Mouse (Mus musculus) olfactory bulb, adult 2 months (tissue): ENCODE measurements around the gene Adamtsl5. TPM values are rescaled to one million over a fixed set of nuclear protein-coding genes. Genes with fewer than 3 reads are reported as not detected.
A peak's percentile ranks its signal among the peaks of the same experiment; 100 is the strongest.

Experiments
- H3K27ac ChIP-seq: fragments of 200-500 bp; 2 replicates; pipeline ENCODE4 v1.5.1; 2012; ENCODE audit warnings: low read depth, low read length; ENCODE audit not compliant: insufficient read depth
- H3K4me1 ChIP-seq: fragments of 200-500 bp; 2 replicates; pipeline ENCODE4 v1.6.1; 2012; ENCODE audit warnings: low read length; ENCODE audit not compliant: control insufficient read depth, insufficient read depth
- H3K4me3 ChIP-seq: fragments of 200-500 bp; 2 replicates; pipeline ENCODE4 v1.5.1; 2012; ENCODE audit warnings: mild to moderate bottlenecking, low read depth, low read length, moderate library complexity; ENCODE audit not compliant: insufficient read depth
- CTCF ChIP-seq: fragments of 200-500 bp; IDR thresholded peaks from 2 replicates; pipeline ENCODE4 v1.5.1; 2012; ENCODE audit warnings: low read depth, mild to moderate bottlenecking, low read length, moderate library complexity; ENCODE audit not compliant: insufficient read depth
- POLR2A ChIP-seq: fragments of 200-500 bp; IDR thresholded peaks from 2 replicates; pipeline ENCODE4 v1.6.1; 2012; ENCODE audit warnings: mild to moderate bottlenecking, low read depth, low read length, moderate library complexity; ENCODE audit not compliant: insufficient read depth
- WGBS: fragments of 180-500 bp; shearing (Covaris S2); methylation state at CpG from one replicate; pipeline ENCODE4 v1.1.7; 2018; 5-methylcytosine and 5-hydroxymethylcytosine counted together
- polyA plus RNA-seq: library from polyadenylated mRNA; stranded (reverse); fragments of >200 nt; gene quantifications from 2 replicates; pipeline ENCODE4 v1.2.4, GENCODE M21; 2012; ENCODE audit warnings: low replicate concordance; ENCODE audit not compliant: missing spikeins, insufficient read depth, insufficient read length

Gene Adamtsl5
- polyA plus RNA-seq, 1 experiment: not detected

- TF ChIP-seq POLR2A (no peak), CTCF (no peak)
- H3K4me1 ChIP-seq: peaks cover 39% of the 10 kb centered on the region
- no peak overlapping the region for H3K4me3 ChIP-seq
- no peak overlapping the region; the same call in 1 of the 2 replicates for H3K27ac ChIP-seq
- 38% methylated on average over 9 of the region's 9 CpGs for WGBS
These were observed 45.7 kb downstream of the Adamtsl5 start for GRCm38 (mm10) chr10:80302471-80302881.

- TF ChIP-seq CTCF: no peak
- no peak for TF ChIP-seq POLR2A
- 73% methylated on average over 5 of the region's 5 CpGs for WGBS
- Histone ChIP-seq H3K4me3 (0 out of 2 replicates have a peak overlapping the region, but pooled peaks have one; percentile 1), H3K4me1 (peaks cover 43% of the 10 kb centered on the region), H3K27ac (peak overlapping the region; percentile 58)
These were observed 46.2 kb downstream of the Adamtsl5 start for GRCm38 (mm10) chr10:80302082-80302355.

DNA sequence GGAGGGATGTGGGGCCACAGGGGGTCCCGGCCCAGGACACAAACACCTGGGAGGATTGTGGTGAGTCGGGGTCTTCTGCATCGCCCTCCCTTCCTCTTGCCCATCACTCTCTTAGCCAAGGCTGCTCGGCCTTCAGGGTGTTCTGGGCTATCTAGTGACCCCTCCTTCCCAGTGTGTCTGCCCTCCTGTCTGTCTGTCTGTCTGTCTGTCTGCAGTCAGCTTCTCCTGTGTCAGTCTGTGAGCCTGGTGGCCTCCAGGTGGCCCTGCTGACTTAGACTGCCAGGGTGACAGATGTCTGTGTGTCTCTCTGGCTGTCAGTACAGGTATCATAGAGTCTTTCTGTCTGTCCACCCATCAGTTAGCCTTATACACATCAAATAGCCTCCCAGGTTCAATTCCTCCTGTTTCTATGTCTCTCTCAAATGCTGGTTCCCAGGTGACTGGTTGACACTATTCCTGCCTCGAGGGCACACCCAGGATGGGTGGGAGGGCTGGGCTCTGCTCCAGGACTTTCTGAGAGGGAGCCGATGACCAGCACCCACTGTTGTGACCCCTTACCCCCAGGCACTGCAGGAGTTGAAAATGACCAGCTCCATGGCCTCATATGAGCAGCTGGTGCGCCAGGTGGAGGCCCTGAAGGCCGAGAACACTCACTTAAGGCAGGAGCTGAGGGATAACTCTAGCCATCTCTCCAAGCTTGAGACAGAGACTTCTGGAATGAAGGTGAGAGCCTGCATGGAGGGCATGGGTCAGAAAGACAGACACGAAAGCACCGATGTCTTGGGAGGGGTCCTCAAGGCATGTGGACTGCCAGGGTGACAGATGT is 46.7 kb downstream of the Adamtsl5 start:
- TF ChIP-seq POLR2A: no peak
- no peak for TF ChIP-seq CTCF
- WGBS: 59% methylated on average over 10 of the region's 10 CpGs
- Histone ChIP-seq H3K27ac (peak overlapping the region; percentile 58), H3K4me3 (peak overlapping the region; percentile 42), H3K4me1 (peaks cover 49% of the 10 kb centered on the region)

DNA sequence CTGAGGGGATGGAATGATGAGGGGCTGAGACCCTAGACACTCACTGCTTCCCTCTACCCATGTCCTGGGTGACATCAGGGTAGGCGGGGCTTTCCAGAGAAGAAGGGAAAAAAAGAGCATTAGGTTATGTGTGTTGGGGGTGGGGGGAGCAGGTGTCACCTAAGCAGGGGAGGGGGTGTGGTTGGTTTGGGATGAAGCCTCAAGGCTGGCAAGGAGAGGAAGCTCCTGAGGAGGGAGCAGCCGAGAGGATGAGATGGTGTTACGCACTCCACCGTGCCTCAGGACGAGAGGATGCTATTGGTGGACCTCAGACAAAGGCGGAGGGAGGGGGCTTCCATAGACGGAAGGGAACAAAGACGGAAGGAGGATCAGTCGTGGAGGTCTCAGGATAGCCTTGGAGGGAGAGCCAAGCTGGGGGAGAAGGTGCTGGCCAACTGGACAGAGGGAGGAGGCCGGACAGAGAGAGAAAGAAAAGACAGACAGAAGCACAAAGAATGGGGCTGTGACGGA is 47.5 kb downstream of the Adamtsl5 start:
- 18% methylated on average over 11 of the region's 11 CpGs for WGBS
- TF ChIP-seq POLR2A (no peak), CTCF (no peak)

DNA sequence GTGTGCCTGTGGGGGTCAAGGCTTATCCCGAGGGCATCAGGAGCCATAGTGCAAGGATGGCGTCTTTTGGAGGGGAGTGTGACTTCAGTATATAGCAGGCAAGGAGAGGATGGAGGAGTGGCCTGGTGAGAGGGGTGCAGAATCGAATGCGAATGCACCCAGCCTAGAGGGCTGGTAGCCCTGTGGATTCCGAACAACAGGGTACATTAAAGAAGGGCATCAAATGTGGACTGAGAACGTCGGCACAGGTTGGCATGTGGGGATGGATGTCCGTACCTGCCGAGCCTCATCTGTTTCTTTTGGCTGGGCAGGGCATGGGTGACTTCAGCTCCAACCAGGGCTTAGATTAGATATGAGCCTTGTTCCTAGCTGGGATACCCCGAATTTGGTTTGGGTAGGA is 48.4 kb downstream of the Adamtsl5 start:
- H3K4me3 ChIP-seq: peak overlapping the region; percentile 89
- peaks cover 58% of the 10 kb centered on the region for H3K4me1 ChIP-seq
- H3K27ac ChIP-seq: peak overlapping the region; percentile 94
- WGBS: 30% methylated on average over 10 of the region's 10 CpGs
- TF ChIP-seq POLR2A (no peak), CTCF (no peak)

More for the DNA sequence above, 47.5 kb downstream of the Adamtsl5 start:
- peaks cover 55% of the 10 kb centered on the region for H3K4me1 ChIP-seq
- H3K27ac ChIP-seq: peak overlapping the region; percentile 39; the same call in 1 of the 2 replicates
- peak overlapping the region; percentile 42 for H3K4me3 ChIP-seq

DNA sequence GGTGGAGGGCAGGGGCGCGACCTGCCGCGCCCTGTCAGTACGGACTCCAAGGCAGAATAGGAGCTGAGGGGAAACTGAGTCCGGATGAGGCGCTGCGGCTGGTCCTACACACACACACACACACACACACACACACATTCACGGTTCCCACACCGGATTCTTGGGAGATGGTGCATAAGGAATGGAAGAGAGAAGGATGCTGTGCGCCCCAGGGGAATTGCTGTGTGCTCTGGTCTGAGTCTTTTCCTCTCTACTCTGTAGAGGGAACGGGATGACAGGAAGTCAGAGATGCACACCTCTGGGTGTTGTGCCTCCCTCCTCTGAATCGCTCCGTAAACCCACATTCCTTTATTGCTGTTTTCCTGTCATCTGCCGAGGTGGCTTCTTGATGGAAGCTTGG is 48.9 kb downstream of the Adamtsl5 start:
- Histone ChIP-seq H3K27ac (peak overlapping the region; percentile 94), H3K4me3 (peak overlapping the region; percentile 89), H3K4me1 (peaks cover 58% of the 10 kb centered on the region)
- WGBS: 8% methylated on average over 15 of the region's 15 CpGs
- TF ChIP-seq POLR2A (no peak), CTCF (no peak)

DNA sequence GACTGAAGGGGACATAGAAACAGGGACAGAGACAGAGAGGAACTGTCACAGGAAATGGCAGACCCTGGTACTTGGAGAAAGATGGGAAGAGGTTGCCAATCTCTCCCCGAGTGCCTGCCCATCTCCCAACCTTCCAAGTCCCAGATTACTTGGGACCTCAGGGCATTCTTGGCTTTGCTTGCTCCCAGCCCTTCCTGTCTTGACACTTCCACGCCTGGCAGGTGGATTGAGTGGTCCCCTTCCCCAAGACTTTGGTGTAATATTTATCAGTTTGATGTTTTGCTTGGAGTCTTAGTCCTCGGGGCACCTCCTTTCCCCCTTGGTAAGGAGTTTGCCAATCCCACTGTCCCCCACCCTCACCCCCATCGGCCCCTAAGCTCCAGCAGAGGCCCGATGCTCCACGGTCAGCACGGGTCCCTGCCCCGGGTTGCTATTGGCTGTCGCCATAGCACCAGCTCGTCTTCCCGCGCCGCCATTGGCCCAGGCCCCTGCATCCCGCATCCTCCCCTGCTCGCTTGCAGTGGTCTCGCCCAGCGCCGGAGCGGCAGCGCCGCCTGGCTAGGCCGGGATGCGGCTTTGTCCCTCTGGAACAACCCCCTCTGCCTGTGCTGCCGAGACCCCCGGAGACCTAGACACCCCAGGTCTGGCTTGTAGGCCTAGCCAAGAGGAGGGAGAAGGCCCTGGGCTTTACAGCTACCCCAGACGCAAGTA is 49.5 kb downstream of the Adamtsl5 start:
- Histone ChIP-seq H3K27ac (peak overlapping the region; percentile 94), H3K4me1 (peaks cover 61% of the 10 kb centered on the region), H3K4me3 (peak overlapping the region; percentile 89)
- peak; percentile 93 for TF ChIP-seq POLR2A
- no peak for TF ChIP-seq CTCF
- 2% methylated on average over 26 of the region's 26 CpGs for WGBS

GRCm38 (mm10) chr10:80297526-80298133 is 50.6 kb downstream of the Adamtsl5 start:
- peaks cover 70% of the 10 kb centered on the region for H3K4me1 ChIP-seq

More at GRCm38 (mm10) chr10:80297526-80298133, 50.6 kb downstream of the Adamtsl5 start:
- Histone ChIP-seq H3K4me3 (no peak overlapping the region), H3K27ac (no peak overlapping the region)
- no peak for TF ChIP-seq POLR2A
- TF ChIP-seq CTCF: no peak
- WGBS: 45% methylated on average over 8 of the region's 8 CpGs
